Mouse (Mus musculus) splenic B cell, adult 2 months (primary cell): ENCODE data around the gene Rrp12.
"Not testable (repeated sequence)": the region's sequence is repeated elsewhere in the genome, so short reads cannot be mapped to it uniquely, and the experiment has no call there.

ENCODE experiments used
- DNase-seq: peaks from one replicate; pipeline ENCODE4 v3.0.0-alpha.2; 2011; ENCODE audit warnings: low read depth, low spot score
- H3K27me3 ChIP-seq: 2 replicates; pipeline ENCODE4 v1.6.1; 2012; ENCODE audit warnings: mild to moderate bottlenecking, low read length, moderate library complexity, mixed read lengths; ENCODE audit not compliant: control insufficient read depth, poor library complexity, insufficient read depth, severe bottlenecking
- H3K36me3 ChIP-seq: 2 replicates; pipeline ENCODE4 v1.6.1; 2012; ENCODE audit warnings: mild to moderate bottlenecking, low read length, moderate library complexity, mixed read lengths; ENCODE audit not compliant: control insufficient read depth, poor library complexity, insufficient read depth, severe bottlenecking

The Rrp12 gene

DNA sequence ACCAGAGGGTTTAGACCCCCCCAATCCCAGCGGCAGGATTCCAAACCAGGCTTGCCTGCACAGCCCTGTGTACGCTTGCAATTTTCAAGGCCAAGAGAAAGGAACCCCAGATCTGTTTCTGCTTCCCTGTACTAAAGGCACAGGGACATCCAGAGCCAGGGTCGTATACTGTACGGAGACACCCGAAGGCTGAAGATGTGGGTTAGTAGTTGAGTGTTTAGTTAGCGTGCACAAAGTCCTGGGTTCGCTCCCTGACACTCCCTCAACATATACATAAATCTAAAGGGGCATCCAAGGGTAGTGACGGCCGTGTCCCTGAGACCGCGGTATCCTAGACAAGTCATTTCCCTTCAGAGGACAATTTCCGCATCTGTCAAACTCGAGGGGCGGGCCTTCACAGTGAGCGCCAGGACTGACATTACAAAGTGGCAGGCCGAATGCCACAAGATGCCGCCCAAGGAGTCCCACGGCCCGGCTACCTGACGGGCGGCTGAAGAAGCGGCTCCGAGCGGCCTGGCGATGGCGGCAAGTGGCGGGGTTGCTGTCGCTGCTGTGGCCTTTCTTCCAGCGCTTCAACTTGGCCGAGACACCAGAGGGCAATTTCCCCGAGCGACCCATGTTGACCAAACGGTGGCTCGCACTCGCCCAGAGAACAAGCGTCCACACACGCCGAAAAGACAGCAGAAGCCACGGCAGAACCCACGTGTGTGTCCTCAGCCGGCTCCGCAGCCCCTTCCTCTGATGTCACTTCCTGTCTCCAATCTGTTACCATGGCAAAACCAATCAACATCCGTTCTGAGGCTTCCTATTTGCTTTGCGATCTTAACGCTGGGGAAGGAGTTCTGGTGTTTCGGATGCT is at the start of gene Rrp12:
TSS of gene Rrp12 (minus strand) at position 714 of the 859 bp plus-strand sequence.
- peak; percentile 94 for DNase-seq
- Histone ChIP-seq H3K27me3 (no peaks in the 10 kb centered on the region), H3K36me3 (no peaks in the 10 kb centered on the region; the same call in 1 of the 2 replicates)

DNA sequence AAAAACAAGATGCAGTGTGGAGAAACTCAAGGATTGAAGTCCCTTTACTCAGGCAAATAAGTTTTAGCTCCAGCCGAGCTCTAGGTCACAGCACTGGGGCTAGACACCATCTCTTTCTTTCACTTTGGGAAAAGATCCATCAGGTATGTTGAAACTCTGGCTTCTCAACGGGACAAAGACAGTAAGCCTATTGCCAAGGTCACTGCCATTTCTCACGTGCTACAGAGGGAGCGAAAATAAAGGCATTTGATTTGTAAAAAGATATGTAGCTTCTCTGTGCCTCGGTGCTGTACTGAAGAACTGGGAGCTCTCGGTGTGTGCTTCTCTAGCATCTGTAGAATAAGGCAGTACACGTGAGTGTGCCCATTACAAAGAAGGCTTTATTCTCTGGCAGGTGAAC is 47.9 kb upstream of the Rrp12 start:
- Histone ChIP-seq H3K27me3 (no peaks in the 10 kb centered on the region), H3K36me3 (peaks cover 16% of the 10 kb centered on the region)
- no peak for DNase-seq

DNA sequence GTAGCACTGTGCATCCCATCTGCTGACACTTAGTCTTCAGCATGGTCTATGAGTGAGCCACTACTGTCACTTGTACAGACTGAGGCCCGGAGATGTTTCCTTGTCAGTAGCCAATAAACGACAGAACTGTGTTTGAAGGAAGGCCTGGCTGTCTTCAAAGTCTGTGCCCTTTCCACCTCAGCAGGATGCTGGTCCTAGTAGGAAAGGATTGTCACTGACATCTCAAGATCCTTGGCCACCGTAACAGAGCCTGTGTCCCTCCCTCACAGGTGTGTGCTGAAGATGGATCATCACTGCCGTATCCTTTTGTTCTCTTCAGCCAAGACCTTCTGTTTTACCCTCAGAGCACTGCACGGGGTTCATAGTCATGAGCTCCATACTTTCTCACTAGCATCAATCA is 42.6 kb upstream of the Rrp12 start:
- peaks cover 4% of the 10 kb centered on the region for H3K36me3 ChIP-seq
- H3K27me3 ChIP-seq = no peaks in the 10 kb centered on the region
- no peak for DNase-seq

- DNase-seq = no peak
- Histone ChIP-seq H3K36me3 (peaks cover 3% of the 10 kb centered on the region; the same call in 1 of the 2 replicates), H3K27me3 (no peaks in the 10 kb centered on the region)
These were observed 39.9 kb upstream of the Rrp12 start for GRCm38 (mm10) chr19:41935921-41936320.

DNA sequence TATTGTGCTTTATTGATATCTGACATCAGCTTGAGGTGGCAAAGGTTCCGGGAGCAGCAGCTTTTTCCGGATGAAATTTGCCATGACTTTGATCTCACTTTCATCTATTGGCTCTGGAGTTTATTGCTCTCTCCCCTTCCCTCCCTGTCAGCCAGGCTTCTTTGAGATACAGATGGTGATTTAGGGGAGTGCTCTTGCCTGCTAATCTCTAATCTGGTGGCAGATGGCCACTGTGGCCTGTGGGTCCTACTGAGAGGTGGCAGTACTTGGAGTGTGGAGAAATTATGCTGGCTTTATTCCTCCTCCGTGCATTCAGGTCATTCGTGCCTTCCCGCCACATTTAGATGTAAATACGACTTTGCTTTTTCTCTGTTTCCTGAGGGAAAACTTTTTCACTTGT is 38.2 kb upstream of the Rrp12 start:
- DNase-seq = no peak
- H3K27me3 ChIP-seq = no peaks in the 10 kb centered on the region

GRCm38 (mm10) chr19:41933179-41934086 is 37.5 kb upstream of the Rrp12 start, which contains the start of the genes Exosc1 and Zdhhc16:
TSS of gene Exosc1 (minus strand) at chr19:41933423.
TSS of gene Zdhhc16 (plus strand) at chr19:41933480.
- Histone ChIP-seq H3K36me3 (0 out of 2 replicates have a peak, but pooled peaks cover 4% of the 10 kb centered on the region), H3K27me3 (no peaks in the 10 kb centered on the region)
- DNase-seq = peak; percentile 98

More for the DNA sequence above, 38.2 kb upstream of the Rrp12 start:
- H3K36me3 ChIP-seq = 0 out of 2 replicates have a peak, but pooled peaks cover 2% of the 10 kb centered on the region

GRCm38 (mm10) chr19:41932686-41933085 is 36.7 kb upstream of the Rrp12 start:
- Histone ChIP-seq H3K36me3 (peaks cover 4% of the 10 kb centered on the region; the same call in 1 of the 2 replicates), H3K27me3 (no peaks in the 10 kb centered on the region)
- DNase-seq = peak; percentile 74

DNA sequence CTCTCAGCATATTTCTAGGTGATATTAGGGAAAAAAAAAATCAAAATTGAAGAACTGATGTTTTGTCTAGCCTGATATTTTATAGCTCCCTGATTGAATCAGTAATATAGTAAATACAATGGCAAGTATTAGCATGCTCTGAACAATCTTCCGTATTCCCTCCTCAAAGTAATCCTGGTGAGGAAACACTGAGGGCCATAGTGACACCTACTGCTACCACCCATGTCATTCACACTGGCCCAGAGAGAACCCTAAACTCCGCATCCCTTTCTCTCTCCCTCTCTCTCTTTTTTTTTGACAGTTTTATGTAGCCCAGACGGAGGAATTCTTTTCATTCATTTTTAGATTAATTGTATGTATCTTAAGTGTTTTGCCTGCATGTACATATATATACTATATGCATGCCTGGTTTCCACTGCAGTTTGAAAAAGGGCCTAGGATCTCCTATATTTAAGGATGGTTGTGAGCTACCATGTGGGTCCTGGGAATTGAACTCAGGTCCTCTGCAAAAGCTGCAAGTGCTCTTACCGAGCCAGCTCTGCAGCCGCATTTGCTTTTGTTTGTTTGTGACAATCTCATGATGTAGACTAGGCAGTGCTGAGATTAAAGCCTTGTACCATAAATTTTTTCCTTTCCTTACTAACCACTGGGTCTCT is 24.6 kb upstream of the Rrp12 start:
- H3K27me3 ChIP-seq = no peaks in the 10 kb centered on the region
- DNase-seq = no peak
- H3K36me3 ChIP-seq = peaks cover 11% of the 10 kb centered on the region

- H3K36me3 ChIP-seq = peaks cover 11% of the 10 kb centered on the region
- H3K27me3 ChIP-seq = no peaks in the 10 kb centered on the region
- no peak for DNase-seq
These were observed 23.5 kb upstream of the Rrp12 start for GRCm38 (mm10) chr19:41919471-41919870.

DNA sequence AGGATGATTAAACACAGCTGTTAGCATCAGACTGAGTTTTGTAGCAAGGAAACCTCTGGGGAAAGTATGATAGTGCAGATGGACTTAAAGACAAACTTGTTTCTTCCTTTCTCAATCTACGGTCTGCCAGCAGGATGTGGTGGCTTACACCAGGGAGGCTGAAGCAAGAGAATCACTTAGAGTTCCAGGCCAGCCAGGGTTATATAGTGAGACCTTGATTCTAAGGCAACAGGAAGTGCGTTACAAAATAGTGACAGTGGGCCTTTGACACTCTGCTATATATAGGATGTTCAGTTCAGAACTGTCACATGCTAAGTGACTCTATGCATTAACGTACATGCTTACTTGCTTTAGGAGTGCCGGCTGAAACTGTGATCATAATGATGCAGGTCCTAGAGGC is 20.9 kb upstream of the Rrp12 start:
- Histone ChIP-seq H3K36me3 (peaks cover 9% of the 10 kb centered on the region), H3K27me3 (no peaks in the 10 kb centered on the region)
- DNase-seq = no peak

DNA sequence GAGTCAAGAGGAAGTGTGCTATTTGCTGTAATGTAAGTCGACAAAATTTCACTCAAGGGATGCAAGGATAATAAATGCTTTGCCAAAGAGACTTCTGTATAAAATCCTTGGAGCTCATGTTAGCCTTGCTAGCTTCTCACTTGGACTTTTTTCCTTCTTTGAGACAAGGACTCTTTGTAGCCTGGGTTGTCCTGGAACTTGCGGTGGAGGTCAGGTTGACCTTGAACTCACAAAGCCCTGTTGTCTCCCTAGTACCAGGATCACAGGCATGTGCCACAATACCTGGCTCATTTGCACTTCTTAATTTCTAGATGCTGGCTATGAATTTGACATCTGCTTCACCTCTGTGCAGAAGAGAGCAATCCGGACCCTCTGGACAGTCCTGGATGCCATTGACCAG is 19.3 kb upstream of the Rrp12 start:
- Histone ChIP-seq H3K36me3 (peaks cover 9% of the 10 kb centered on the region), H3K27me3 (no peaks in the 10 kb centered on the region)
- no peak for DNase-seq

GRCm38 (mm10) chr19:41914592-41914882 is 18.6 kb upstream of the Rrp12 start:
- not testable (repeated sequence) for DNase-seq, H3K27me3 ChIP-seq

GRCm38 (mm10) chr19:41913774-41914591 is 18.0 kb upstream of the Rrp12 start:
- no peaks in the 10 kb centered on the region for H3K27me3 ChIP-seq
- H3K36me3 ChIP-seq = peaks cover 8% of the 10 kb centered on the region
- DNase-seq = no peak

More at GRCm38 (mm10) chr19:41914592-41914882, 18.6 kb upstream of the Rrp12 start:
- not testable (repeated sequence) for H3K36me3 ChIP-seq
